13 mouse cellular contexts compared by ENCODE assay signal in the genomic region with DNA sequence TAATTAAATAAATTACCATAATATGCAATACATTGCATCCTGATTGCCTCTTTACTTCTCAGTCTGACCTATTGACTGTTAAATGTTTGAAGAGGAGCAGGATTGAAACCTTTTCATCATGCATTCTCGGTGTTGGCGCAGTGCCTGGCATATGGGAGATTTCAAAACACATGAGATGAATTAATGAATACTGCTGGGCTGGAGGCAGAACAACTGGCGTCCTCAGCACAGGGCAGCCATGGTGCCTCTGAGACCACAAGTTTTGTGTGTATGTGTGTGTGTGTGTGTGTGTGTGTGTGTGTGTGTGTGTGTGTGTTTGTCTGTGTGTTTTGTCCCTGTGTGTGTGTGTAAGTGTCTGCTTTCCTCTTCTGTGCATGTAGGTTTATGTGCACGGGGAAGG.
DNase-seq lines count a peak whose midpoint lies in the region; ATAC-seq and TF ChIP-seq lines count a peak whose summit lies in the region.
"Had no signal": no experiment of that assay in that cellular context is flagged by ENCODE, and none has a peak within 500 bp of the region (broad histone marks: within the 10 kb centered on the region; RNA-seq: fewer than 3 reads in every experiment).

No protein-coding gene starts in this region.

- H3K36me3 ChIP-seq in kidney, embryonic 16.5 days (ENCODE audit: insufficient read depth, low read length): no peaks in the 10 kb centered on the region
- no peaks in the 10 kb centered on the region for H3K36me3 ChIP-seq in lung, embryonic 14.5 days (ENCODE audit: insufficient read depth)
- H3K36me3 ChIP-seq in heart, embryonic 11.5 days (ENCODE audit: control insufficient read depth, insufficient read depth, low read length): no peaks in the 10 kb centered on the region
- H3K36me3 ChIP-seq: stomach, embryonic 15.5 days had no signal

- 71% methylated on average over 4 of the region's 4 CpGs for WGBS in kidney, embryonic 16.5 days
- WGBS in lung, embryonic 14.5 days: 35% methylated on average over 4 of the region's 4 CpGs
- WGBS in heart, embryonic 11.5 days (ENCODE audit: insufficient replicate concordance): 74% methylated on average over 4 of the region's 4 CpGs

- no peaks in the 10 kb centered on the region for H3K4me1 ChIP-seq in kidney, embryonic 16.5 days (ENCODE audit: insufficient read depth, low read length)
- no peaks in the 10 kb centered on the region for H3K4me1 ChIP-seq in lung, embryonic 14.5 days (ENCODE audit: insufficient read depth)
- no peaks in the 10 kb centered on the region for H3K4me1 ChIP-seq in heart, embryonic 11.5 days (ENCODE audit: control insufficient read depth, insufficient read depth, low read length)
- H3K4me1 ChIP-seq: stomach, embryonic 15.5 days had no signal

- no peaks in the 10 kb centered on the region for H3K27me3 ChIP-seq in kidney, embryonic 16.5 days (ENCODE audit: insufficient read depth, low read length)
- H3K27me3 ChIP-seq in lung, embryonic 14.5 days (ENCODE audit: insufficient read depth, low read length): no peaks in the 10 kb centered on the region
- no peaks in the 10 kb centered on the region for H3K27me3 ChIP-seq in heart, embryonic 11.5 days (ENCODE audit: control insufficient read depth, insufficient read depth, low read length)
- H3K27me3 ChIP-seq: stomach, embryonic 15.5 days had no signal

- H3K9ac ChIP-seq in kidney, embryonic 16.5 days (replicated peaks; ENCODE audit: low read length): no peak overlapping the region
- no peak overlapping the region for H3K9ac ChIP-seq in lung, embryonic 14.5 days
- no peak overlapping the region for H3K9ac ChIP-seq in heart, embryonic 11.5 days (ENCODE audit: low read depth, low read length)
- H3K9ac ChIP-seq: stomach, embryonic 15.5 days had no signal

- H3K27ac ChIP-seq in kidney, embryonic 16.5 days (ENCODE audit: low read length): no peak overlapping the region
- H3K27ac ChIP-seq in lung, embryonic 14.5 days (ENCODE audit: low read depth): no peak overlapping the region
- H3K27ac ChIP-seq in heart, embryonic 11.5 days (ENCODE audit: low read depth, low read length): no peak overlapping the region
- H3K27ac ChIP-seq: macrophage; stomach, embryonic 15.5 days had no signal

- DNase-seq in adrenal gland, postnatal 14 days: peak; percentile 15
- DNase-seq in adrenal gland, postnatal 25 days: no peak
- peak; percentile 11 for DNase-seq in kidney, postnatal 10 days
- peak; percentile 47 for DNase-seq in 3T3-L1 (ENCODE audit: low read depth, low spot score)
- peak; percentile 82 for DNase-seq in lung, embryonic 14.5 days
- DNase-seq: gastrocnemius, postnatal 25 days; right cerebral cortex, postnatal 14 days had no signal

- no peak overlapping the region for H3K4me3 ChIP-seq in kidney, embryonic 16.5 days (ENCODE audit: low read length)
- H3K4me3 ChIP-seq in lung, embryonic 14.5 days (ENCODE audit: low read depth, low read length): no peak overlapping the region
- H3K4me3 ChIP-seq in heart, embryonic 11.5 days (ENCODE audit: low read depth, low read length): no peak overlapping the region
- H3K4me3 ChIP-seq: erythroblast, embryonic 14.5 days; stomach, embryonic 15.5 days had no signal

- H3K9me3 ChIP-seq in kidney, embryonic 16.5 days (ENCODE audit: low read length): no peaks in the 10 kb centered on the region
- H3K9me3 ChIP-seq in lung, embryonic 14.5 days (ENCODE audit: low read depth, low read length): no peaks in the 10 kb centered on the region
- H3K9me3 ChIP-seq in heart, embryonic 11.5 days (replicated peaks; ENCODE audit: control insufficient read depth, low read length): no peaks in the 10 kb centered on the region
- H3K9me3 ChIP-seq: stomach, embryonic 15.5 days had no signal

- H3K4me2 ChIP-seq in kidney, embryonic 16.5 days (replicated peaks; ENCODE audit: low read depth, low read length): no peak overlapping the region
- no peak overlapping the region for H3K4me2 ChIP-seq in lung, embryonic 14.5 days
- no peak overlapping the region for H3K4me2 ChIP-seq in heart, embryonic 11.5 days
- H3K4me2 ChIP-seq: stomach, embryonic 15.5 days had no signal

- ATAC-seq in kidney, embryonic 16.5 days (ENCODE audit: low FRiP score, low TSS enrichment): no peak
- peak; percentile 78; the same call in 1 of the 2 replicates for ATAC-seq in lung, embryonic 14.5 days (ENCODE audit: insufficient read depth)
- ATAC-seq in heart, embryonic 11.5 days (replicated peaks; ENCODE audit: insufficient number of reproducible peaks, low FRiP score, low TSS enrichment): no peak
- no peak for ATAC-seq in monocyte, adult 5-6 weeks (replicated peaks; ENCODE audit: insufficient number of reproducible peaks, low FRiP score, low TSS enrichment, poor library complexity, severe bottlenecking)

- TF ChIP-seq CTCF in lung, embryonic 14.5 days (IDR thresholded peaks at IDR 0.05; ENCODE audit: low read depth): no peak
